Mouse (Mus musculus) inflammation-experienced regulatory T-cells, adult 6 months (primary cell): ENCODE measurements around the gene Trim9. TPM values are rescaled to one million over a fixed set of nuclear protein-coding genes. Genes with fewer than 3 reads are reported as not detected.

Source experiments
- ATAC-seq: one replicate; pipeline ENCODE4 v1.8.0; 2017
- polyA plus RNA-seq, 3 experiments: library from polyadenylated mRNA; unstranded; fragments of 100-300 nt; shearing (Covaris generic); gene quantifications; one replicate each; pipeline ENCODE4 v1.2.1; 2017

Gene Trim9
- polyA plus RNA-seq, 3 experiments from 2014 or later = not detected

DNA sequence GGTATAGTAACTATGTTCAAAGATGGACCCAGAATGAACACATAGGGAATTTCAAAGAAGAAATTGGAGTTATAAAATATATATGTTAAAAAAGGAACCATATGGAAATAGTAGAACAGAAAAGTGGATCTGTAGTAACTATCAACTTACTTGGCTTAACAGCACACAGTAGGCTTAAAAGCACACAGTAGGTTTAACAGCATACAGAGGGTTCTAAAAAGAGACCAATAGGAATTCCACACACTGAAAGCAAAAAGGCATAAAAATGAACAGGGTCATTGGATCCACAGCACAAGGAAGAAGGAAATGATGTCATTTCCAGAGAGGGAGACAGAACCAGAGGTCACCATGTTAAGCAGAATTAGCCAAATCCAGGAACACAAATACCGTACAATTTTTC, 24.6 kb downstream of the Trim9 start:
- ATAC-seq = no peak

DNA sequence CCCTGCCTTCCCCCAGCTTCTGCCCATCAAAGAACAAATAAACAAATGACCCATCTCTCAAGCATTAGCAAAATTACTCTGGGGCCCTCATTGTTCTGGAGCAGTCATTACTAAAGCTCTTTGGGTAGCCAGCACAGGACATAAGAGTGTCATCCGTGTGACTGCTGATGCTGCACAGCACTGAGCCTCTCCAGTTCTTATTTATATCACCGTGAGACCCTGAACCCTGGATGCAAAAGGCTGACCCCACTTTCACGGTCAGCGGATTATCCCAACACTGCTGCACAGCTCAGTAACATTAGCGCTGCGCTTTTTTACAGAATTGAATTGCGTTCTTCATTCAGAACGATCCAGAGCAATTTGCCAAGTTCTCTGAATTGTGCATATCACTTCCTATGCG, 31.3 kb downstream of the Trim9 start:
- no peak for ATAC-seq

DNA sequence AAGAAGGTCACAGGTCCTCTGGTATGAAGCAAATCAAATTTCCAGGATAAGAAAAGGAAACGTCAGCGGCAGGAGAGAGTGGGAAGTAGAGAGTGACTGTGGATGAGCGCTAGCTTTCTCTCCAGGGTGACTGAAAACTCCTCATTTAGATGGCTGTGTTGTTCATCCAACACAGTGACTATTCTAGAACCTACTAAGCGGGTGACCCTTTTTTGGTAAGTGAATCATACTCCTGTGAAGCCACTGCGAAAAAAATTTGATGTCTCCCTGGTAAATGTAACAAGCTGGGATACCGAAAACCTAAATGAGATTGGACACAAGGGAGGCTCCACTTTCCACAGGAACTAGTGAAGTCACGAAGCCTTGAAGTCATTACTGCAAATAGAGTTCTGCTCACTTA, 39.5 kb downstream of the Trim9 start:
- ATAC-seq = no peak

DNA sequence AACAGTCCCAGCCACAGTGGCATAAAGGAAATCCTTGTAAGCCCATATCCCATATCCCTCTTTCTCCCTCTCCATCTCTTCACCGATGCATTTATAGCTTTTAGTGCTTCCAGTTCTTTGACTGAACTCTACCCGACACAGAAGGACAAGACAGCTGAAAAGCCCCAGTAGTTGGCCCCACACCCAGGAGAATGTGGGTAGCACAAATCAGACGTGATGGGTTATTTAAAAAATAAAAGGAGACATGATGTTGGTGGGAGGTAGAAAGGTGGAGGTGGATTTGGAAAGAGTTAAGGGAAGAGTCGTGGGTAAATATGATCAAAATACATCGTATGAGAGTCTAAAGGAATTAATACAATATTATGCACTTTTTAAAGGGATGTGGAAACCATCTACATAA, 40.4 kb downstream of the Trim9 start:
- no peak for ATAC-seq

DNA sequence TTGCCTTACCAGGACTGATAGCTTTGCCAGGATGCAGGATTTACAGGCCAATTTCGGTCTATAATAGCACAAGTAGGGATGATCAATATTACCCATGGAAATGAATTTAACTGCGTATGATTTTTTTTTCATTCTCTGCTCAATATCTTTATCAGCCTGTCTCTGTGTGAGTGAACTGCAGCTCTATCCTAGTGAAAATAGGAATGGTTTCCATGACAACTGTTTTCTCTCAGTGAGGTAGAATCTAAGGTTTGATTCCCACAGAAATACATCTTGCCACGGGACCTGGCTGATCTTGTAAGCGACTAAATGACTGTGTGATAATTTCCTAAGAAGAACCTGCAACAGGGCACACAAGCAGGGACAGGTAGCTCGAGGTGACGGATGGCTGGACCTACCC, 43.4 kb downstream of the Trim9 start:
- ATAC-seq = no peak

DNA sequence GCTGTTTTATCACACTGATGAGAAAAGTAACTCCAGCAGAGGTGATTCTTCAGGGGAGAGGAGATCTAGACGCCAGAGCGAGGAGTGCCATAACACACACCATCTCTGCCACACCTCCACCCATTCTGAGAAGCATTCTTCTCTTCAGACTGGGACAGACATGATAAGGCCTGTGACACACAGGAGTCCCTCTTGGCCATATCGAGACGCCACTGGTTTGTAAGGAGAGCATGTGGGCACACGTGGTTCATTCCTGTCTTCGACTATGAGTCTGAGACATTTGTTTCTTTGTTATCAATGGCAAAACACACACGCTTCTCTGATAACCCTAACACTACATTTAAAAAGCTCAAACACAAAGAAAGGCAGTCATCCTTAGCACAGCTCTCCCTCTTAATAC, 43.9 kb downstream of the Trim9 start:
- ATAC-seq = no peak

DNA sequence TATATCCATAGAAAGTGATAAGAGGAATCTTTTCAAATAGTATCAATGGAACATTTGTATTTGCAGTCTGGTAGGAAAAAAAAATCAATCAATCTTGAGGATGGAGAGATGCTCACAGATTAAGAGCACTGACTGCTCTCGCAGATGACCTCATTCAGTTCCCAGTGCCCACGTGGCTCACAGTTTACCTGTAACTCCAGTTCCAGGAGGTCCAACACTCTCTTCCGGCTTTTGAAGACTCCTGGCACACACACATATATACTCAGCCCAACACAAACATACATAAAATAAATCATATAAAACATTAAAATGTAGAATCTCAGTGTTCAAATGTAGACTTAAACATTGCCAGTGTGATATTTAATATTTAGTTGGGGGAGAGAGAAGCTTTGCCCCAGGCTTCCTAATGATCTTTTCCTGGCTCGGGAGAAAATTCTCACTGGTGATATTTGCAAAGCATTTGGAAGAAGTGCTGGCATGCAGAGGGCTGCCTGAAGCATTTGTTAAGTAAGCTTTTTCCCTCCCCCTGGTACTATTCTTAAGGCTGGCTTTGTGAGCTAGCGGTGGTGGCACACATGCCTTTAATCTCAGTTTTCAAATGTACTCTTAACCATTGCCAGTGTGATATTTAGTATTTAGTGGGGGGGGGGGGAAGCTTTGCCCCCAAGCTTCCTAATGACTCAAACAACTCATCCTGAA, 45.2 kb downstream of the Trim9 start:
- ATAC-seq = no peak

DNA sequence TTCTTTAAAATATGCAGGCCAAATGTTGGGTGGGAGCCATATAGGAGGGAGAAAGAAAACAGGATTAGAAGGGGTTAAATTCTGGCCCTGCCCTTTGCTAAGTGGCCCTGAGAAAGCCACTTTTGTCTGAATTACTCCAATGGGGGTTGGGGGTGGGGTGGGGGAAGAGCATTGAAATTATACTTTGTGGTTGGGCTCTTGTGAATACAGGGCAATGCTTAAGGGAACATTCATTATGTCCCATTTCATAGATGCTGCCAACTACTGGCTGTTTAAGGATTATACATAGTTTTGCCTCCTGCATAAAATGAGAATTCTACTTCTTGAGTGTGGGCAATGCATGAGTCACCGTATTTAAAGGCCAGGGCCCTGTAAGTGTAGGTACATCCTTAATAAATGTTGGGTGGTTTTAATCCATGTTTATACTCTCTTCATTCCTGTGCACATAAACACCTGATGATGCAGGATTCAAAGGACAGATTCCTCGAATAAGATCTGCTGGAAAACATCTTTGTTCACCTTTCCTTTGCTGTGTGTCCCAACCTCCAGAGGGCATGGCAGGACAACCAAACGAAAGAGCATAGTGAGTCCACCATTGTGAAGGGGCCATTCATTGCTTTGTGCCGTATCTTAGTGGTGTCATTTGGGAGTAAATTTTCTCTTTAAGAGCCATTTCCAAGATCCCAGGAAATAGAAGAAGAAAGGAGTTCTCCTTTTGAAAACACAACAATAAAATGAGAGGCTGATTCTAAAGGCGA, 53.3 kb downstream of the Trim9 start:
- no peak for ATAC-seq

DNA sequence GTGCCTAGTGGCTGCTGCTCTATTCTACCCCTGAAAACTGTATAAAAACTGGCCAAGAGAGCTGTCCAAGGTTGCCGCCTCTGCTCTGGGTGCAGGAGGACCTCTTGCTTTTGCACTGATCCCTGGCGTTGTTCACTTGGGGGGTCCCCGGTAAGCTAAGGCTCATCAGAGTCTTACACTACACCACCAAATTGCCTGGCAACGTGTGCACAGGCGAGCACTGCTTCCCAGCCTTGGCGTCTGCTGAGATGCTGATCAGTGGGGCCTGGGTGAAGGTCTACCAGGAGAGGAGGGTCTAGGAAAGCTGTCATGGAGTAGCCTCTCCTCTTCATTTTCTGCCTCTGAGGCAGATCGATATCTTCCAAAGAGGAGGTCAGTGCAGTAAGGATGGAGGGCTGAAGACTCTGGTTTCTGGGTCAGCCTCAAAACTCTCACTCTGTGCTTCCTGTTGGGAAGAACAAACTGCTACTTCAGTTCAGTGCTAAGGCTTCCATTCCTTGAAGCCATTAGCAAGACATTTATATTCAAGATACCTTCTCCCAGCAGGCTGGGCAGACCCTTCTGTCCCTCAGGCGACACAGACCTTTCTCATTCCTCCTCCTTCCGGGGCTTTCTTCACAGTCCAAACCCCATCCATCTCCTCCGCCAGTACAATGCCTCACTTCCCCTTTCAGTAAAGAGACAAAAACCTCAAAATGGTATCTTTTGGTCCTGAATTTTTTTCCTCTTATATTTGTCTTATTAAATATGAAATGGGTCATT, 54.1 kb downstream of the Trim9 start:
- ATAC-seq = no peak

DNA sequence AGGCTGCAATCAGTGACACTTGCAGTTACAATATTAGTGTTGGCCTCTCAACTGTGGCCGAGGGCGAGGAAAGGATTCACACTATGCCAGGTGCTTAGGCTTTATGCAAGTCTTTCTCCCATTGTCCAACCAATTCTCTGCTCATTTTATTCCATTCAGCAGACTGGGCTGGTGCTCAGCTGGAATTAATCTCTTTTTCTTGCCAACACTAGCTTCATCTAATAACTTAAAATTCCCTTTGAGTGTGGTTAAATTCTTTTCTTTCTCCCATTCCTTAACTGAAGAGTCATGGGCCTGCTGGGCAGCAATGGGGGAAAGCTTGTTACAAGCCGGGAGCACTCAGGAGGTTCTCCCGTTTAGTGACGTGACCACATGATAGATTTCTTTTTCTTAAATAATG, 61.9 kb downstream of the Trim9 start:
- ATAC-seq = no peak

DNA sequence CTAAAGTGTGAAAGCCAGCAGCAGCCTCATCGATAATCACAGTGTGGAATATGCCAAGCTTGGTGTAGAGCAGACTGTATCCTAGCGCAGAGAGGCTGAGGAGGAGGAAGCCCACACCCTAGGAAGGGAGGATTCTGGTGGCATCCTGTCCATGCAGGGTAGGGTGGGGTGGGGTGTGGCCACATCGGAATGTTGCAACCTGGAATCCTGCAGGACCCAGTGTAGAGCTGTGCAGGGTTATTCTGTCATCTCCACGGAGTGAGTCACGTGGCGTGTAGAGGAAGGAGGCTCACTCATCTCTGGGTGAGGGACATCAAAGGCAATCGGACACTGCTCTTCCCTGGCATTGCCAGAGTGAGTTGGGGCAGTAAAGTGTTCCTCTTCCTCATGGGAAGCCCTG, 62.4 kb downstream of the Trim9 start:
- ATAC-seq = no peak

DNA sequence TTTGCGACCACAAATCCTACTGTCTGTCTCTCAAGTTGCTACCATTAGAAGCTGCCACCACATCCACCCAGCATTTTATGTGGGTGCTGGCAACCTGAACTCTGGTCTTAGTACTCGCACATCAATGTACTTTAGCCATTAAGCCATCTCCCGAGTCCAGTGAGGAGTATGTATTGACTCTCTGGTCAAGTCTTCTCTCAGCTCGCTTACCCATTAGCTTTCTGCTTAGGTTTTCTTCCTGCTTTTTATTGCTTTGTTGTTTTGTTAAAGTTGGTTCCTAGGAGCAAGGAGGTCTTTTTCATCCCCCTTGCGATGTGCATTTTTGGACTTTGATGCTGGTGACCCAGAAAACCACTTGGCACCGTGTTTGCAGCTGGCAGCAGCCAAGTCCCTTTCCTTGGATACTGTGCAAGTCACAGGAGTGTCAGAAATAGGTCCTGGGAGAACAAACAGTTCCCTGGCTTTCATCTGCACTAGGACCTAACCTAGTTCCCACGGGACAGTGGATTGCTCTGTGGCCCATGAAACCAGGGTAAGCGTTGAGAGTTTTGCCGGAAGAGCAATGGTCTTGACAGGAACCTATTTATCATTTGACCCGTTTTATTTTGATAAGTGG, 64.2 kb downstream of the Trim9 start:
- ATAC-seq = no peak

DNA sequence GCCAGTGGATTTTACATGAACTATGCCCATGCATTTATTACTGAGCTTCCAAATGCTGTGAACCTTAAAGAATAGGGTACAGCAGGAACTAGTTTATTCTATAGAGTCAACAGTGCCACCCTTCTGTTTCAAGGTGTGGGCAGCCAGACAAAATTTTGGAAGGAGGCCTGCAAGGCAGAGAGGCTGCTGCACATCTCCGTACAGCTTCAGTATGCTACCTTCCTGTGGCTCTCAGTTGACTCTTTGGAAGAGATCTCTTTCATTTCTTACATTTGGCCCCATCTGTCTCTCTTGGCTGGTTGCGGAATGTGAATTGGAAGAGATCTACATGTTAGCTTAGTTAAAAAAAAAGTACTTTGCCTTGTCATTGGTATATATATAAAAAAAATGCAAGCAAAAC, 66.5 kb downstream of the Trim9 start:
- no peak for ATAC-seq

DNA sequence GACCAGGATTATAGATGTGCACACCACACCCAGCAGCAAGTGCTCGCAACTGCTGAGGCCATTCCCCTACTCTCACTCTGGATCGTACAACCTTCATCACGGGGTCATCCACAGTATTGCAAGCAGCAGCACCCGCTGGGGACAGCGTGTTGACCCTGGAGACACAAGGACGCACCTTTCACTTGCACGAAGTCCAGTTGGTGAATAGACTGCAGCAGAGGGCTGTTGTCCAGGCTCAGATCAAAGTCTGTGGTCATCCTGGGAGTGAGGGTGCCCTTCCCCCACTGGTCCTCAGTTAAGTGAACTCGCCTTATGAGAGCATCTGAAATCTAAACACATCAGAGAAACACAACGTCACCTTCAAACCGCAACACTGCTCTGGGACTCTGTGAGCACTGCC, 67.0 kb downstream of the Trim9 start:
- ATAC-seq = no peak

DNA sequence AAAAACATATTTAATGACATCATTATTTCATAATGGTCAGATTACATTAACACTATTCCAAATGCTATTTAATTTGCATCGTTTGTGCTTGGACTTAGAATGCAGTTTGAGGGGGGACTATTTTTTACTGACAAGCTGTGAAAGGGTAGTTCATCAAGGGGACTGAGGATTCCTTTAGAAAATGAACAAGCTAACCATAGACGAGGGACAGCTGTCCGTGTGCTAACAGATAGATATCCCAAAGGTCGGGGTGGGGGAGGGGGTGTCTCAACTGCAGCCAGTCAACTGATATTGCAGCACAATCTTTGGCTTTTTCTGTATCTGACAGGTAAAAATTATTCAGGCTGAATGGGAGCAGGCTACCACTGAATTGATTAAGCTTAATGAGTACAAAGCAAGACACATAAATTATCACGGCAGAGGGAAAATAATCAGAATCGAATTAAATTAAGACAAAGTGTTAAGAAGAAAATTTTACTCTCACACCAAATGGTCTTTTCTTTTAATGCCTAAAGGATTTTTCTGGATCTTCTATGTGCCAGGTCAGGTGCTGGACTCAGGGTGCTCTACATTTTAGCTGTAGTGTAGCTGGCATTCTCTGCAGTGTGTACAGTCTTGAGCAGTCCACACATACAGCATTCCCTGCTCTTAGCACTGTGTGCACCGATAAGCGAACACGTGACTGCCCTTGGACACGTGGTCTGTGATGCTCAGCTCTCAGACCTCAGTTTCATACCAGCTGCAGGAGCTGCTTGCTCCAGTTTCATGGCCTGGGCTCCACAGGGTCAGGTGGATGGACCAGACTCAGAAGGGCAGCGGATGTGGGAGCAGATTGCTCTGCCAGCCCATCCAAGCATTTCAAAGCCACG, 70.1 kb downstream of the Trim9 start:
- ATAC-seq = no peak

DNA sequence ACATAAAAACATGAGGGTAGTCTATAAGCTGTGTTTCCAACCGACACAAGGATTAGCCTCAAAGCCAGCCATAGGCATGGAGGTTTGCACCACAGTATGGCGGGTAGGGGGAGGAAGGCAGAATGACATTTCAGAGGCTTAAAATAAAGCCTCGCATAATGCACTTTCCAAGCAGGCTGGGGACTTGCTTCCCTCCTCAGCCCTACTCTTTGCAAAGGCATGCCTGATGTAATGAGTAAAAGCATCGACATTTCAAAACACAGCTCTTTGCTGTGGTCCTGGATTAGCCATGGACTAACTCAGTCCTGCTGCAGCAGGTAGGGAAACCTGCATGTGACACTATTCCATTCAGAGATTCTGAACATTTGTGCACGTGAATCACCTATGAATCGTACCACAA, 77.7 kb downstream of the Trim9 start:
- ATAC-seq = no peak

DNA sequence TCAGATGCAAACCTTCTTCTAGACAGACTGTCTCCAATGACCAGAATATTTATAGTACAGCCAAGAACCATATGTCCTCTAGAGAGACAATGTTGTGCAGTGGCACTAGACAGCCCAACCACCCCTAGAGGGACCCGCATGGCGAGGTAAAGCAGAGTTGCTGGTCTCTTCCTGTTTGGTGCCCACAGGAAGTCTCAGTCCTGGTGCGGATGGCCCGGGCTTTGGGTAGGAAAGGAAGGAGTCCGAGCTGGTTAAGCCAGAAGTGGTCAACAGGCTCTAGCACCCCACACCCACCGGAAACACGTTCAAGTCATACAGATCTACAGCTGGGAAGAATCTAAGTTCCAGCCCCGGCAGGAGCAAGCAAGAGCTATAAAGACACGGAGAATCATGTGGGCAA, 80.1 kb downstream of the Trim9 start:
- no peak for ATAC-seq

DNA sequence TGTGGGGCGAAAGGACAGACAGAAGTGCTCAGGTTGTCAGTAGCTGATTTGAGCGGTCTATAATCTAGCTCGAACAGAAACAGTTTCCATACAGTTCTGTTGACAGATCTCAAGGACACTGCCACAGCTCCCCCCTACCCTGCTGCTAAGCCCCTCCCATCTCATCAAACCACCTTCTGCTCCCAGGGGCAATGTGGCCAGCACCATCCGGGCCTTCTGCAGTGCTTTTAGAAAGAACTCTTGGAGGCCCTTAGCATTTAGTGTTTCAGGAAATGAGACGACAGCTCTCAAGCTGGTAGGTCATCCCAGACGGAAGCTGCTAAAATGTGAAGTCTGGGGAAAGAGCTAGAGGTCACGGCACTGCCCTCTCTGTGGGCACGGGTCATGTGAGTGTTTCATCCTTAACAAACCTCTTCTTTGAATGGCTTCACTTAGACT, 80.9 kb downstream of the Trim9 start:
- no peak for ATAC-seq

DNA sequence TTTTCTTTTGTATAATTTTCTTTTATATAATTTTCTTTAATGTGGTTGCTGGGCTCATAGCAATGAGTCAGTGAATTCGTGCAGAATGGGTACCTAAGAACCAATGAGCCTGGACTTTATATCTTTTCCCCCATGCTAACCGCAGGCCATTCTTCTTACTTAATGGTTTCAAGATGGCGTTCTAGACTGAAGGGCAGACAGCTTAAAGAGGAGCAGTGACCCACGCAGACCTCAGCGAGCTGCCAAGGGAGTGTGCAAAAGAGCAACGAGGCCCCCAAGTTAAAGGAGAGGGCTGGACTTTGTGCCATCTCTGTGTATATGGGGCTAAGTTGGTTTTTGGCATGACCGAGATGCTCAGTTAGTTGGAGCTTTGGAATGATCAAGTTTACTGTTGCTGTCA, 83.7 kb downstream of the Trim9 start:
- no peak for ATAC-seq

DNA sequence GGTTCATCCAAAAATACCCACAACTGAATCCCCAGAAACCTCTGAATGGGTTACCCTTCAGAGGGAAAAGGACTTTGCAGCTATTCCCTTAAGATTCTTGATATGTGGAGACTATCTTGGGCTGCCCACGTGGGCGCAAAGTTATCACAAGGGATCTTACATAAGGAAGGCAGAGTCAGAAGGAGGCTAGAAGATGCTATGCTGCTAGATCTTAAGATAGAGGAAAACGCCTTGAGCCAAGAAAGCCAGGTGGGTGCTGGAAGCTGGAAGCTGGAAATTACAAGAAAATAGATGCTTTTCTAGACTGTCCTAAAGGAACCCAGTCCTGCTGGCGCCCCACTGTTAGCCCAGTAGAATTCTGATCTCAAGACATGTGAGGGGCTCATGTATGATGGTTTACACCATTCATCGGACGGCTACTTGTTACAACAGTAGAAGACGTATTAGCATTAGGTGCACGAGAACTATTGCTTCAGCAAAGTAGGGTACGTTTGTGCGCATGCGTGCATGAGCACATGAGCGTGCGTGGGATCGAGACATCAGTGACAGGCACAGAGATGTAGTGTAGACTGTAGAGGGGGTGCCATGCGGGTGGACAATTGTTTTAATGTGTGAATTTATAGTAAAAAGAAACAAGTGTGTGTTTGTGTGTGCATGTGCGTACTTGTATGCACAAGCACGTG, 85.0 kb downstream of the Trim9 start:
- no peak for ATAC-seq

DNA sequence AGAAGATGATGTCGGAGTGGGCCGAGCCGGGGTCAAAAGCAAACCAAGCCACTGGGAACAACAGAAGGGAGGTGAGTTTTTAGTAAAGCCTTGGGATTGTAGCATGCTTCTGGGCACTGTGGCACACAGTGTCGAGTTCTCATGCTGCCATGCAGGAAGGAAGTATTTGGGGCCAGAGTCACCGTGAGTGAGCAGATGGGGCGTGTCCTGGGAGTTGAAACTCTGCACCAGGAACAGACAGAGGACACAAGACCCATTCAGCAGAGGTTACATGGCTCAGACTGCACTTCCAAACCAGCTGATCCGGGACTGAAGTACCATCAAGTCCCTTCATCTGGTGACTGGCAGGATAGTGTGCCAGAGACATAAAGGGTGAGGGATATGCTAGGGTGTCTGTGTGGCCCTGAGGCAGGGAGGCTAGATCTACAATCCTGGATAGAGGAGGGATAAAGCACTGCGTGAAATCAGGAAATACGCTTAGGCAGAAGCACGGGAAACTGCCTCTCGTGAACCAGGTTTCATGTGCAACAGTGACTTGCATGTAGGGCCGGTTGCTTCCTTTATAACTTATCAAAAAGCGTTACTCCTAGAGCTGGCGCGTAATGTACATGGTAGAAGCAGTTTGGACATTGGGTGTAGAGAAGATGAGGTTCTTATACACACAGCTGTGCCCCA, 96.1 kb downstream of the Trim9 start:
- ATAC-seq = no peak
